Mouse (Mus musculus) forebrain, embryonic 13.5 days (tissue): ENCODE measurements around the gene Anapc15. TPM values are rescaled to one million over a fixed set of nuclear protein-coding genes. Genes with fewer than 3 reads are reported as not detected.

Experiments used
- ATAC-seq: fragments of 200-750 bp; cut with Nextera tagmentation; 2 replicates; pipeline ENCODE4 v1.8.0; 2017
- H3K27ac ChIP-seq: fragments of 300-500 bp; sonication (generic); 2 replicates; pipeline ENCODE4 v1.5.1; 2015; ENCODE audit warnings: inconsistent platforms, mild to moderate bottlenecking, moderate library complexity
- H3K27me3 ChIP-seq: fragments of 300-500 bp; sonication (generic); 2 replicates; pipeline ENCODE4 v1.6.1; 2015; ENCODE audit warnings: mild to moderate bottlenecking, inconsistent platforms
- H3K36me3 ChIP-seq: fragments of 300-500 bp; sonication (generic); 2 replicates; pipeline ENCODE4 v1.6.1; 2015; ENCODE audit warnings: mild to moderate bottlenecking, inconsistent platforms; ENCODE audit not compliant: poor library complexity, severe bottlenecking
- H3K4me1 ChIP-seq: fragments of 300-500 bp; sonication (generic); 2 replicates; pipeline ENCODE4 v1.6.1; 2015; ENCODE audit warnings: inconsistent platforms
- H3K4me2 ChIP-seq: fragments of 300-500 bp; sonication (generic); 2 replicates; pipeline ENCODE4 v1.6.1; 2015; ENCODE audit warnings: inconsistent platforms, mild to moderate bottlenecking, moderate library complexity
- H3K4me3 ChIP-seq: fragments of 300-500 bp; sonication (generic); 2 replicates; pipeline ENCODE4 v1.5.1; 2015; ENCODE audit warnings: mild to moderate bottlenecking, inconsistent platforms
- H3K9ac ChIP-seq: fragments of 300-500 bp; sonication (generic); 2 replicates; pipeline ENCODE4 v1.6.1; 2015; ENCODE audit warnings: mild to moderate bottlenecking, inconsistent platforms
- H3K9me3 ChIP-seq: fragments of 300-500 bp; sonication (generic); replicated peaks from 2 replicates; pipeline ENCODE4 v1.6.1; 2016; ENCODE audit warnings: inconsistent platforms
- WGBS: fragments of 180-500 bp; shearing (Covaris S2); methylation state at CpG from one replicate; pipeline ENCODE4 v1.1.7; 2015; 5-methylcytosine and 5-hydroxymethylcytosine counted together
- polyA plus RNA-seq: library from polyadenylated mRNA; unstranded; fragments of >200 nt; fragmentation: Nextera tagmentation; extraction: Ambion mirVana; gene quantifications from 2 replicates; pipeline ENCODE4 v1.2.1, GENCODE M21; 2015

Gene Anapc15
- polyA plus RNA-seq = 95.4 and 106 TPM in 2 replicates

DNA sequence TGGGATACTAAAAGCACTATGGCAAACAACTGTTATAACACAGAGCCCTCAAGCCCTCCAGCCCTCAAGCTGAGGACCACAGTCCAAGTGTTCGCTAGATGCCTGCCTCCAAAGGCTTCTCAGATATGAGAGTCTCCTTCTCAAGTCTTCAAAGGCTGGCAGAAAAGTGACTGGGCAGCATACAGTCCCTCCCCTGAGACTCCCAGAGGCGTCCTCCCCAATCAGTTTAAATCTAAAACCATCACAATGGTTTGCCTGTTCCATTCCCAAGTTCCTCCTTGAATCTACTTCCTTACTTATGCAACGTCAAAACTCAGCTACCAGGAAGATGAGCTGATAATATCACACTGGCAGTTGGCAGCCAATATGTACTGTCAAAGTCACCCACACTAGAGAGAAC lies at the start of gene Anapc15:
Anapc15 (plus strand) TSS at position 301 of the 400 bp plus-strand sequence.
- Histone ChIP-seq H3K36me3 (no peaks in the 10 kb centered on the region), H3K27ac (no peak within 1 kb of the TSS), H3K9me3 (no peaks in the 10 kb centered on the region), H3K4me3 (no peak within 1 kb of the TSS), H3K4me1 (no peaks in the 10 kb centered on the region), H3K4me2 (no peak within 1 kb of the TSS), H3K27me3 (no peaks in the 10 kb centered on the region), H3K9ac (no peak within 1 kb of the TSS)
- WGBS = 84% methylated on average over 3 of the region's 3 CpGs
- ATAC-seq = no peak

DNA sequence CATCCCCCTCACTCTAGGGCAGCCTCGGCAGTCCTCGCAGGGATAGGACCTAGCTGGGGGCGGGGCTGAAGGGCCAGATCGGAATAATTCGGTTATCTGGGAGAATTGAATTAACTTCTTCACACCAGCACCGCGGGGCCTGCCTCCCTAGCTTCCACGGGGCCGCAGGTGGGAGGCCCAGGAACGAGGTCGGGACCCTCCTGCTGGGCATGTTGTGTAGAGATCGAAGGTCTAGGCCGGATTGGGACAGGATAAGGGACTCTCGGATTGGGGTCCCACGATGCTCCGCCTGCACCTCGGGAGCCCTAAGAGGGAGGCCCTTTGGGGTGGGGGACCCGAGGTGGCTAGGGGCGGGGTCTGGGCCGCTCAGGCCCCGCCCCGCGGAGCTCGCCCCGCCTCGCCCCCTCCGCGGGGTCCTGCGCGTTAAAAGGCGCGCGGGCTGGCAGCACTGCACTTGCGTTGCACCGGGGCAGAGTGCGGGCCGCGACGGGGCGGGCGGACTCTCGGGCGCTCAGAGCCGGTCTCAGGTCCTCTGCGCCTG lies 45.6 kb upstream of the Anapc15 start, which contains the start of gene Phox2a:
Phox2a (plus strand) TSS at position 453 of the 541 bp plus-strand sequence.
- peak within 1 kb of the TSS; percentile 54 for H3K4me2 ChIP-seq
- H3K36me3 ChIP-seq = no peaks in the 10 kb centered on the region
- H3K4me3 ChIP-seq = peak within 1 kb of the TSS; percentile 30
- no peak within 1 kb of the TSS; the same call in 1 of the 2 replicates for H3K9ac ChIP-seq
- no peak within 1 kb of the TSS for H3K27ac ChIP-seq
- peaks cover 6% of the 10 kb centered on the region; the same call in 1 of the 2 replicates for H3K9me3 ChIP-seq
- no peak for ATAC-seq
- H3K27me3 ChIP-seq = peaks cover 73% of the 10 kb centered on the region
- WGBS = under 1% methylated on average over 25 of the region's 45 CpGs
- H3K4me1 ChIP-seq = peaks cover 30% of the 10 kb centered on the region

DNA sequence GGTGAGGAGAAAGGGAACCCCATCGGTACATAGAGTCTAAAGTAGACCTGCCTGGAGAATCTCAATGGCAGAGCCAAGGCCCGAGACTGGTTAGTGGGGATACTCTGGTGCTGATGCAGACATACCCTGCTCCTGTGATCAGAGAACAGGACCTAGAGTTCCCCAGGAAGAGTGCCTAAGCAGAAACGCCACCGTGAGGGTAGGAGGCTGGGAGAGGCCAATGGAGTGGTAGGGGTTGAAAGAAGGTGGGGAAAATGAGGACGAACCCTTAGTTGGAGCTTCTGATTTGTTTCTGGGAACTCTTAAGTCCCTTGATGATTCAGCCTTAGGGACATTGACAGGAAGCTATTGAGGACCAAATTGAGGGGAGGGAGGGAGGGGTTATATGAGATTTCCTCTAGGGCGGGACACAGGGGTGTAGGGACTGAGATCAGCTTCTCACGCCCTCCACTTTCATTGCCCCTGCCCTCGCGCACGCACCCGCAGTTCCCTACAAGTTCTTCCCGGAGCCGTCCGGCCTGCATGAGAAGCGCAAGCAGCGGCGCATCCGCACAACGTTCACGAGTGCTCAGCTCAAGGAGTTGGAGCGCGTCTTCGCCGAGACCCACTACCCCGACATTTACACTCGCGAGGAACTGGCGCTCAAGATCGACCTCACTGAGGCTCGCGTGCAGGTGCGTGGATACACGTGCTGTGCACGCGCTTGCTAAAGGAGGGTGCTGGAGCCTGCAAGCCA lies 43.1 kb upstream of the Anapc15 start:
- H3K9ac ChIP-seq = no peak overlapping the region
- peak overlapping the region; percentile 38 for H3K4me3 ChIP-seq
- no peak overlapping the region for H3K27ac ChIP-seq
- H3K9me3 ChIP-seq = no peaks in the 10 kb centered on the region
- 3% methylated on average over 35 of the region's 35 CpGs for WGBS
- peaks cover 30% of the 10 kb centered on the region for H3K4me1 ChIP-seq
- peaks cover 12% of the 10 kb centered on the region for H3K36me3 ChIP-seq
- ATAC-seq = no peak
- peaks cover 81% of the 10 kb centered on the region for H3K27me3 ChIP-seq
- peak overlapping the region; percentile 71 for H3K4me2 ChIP-seq

DNA sequence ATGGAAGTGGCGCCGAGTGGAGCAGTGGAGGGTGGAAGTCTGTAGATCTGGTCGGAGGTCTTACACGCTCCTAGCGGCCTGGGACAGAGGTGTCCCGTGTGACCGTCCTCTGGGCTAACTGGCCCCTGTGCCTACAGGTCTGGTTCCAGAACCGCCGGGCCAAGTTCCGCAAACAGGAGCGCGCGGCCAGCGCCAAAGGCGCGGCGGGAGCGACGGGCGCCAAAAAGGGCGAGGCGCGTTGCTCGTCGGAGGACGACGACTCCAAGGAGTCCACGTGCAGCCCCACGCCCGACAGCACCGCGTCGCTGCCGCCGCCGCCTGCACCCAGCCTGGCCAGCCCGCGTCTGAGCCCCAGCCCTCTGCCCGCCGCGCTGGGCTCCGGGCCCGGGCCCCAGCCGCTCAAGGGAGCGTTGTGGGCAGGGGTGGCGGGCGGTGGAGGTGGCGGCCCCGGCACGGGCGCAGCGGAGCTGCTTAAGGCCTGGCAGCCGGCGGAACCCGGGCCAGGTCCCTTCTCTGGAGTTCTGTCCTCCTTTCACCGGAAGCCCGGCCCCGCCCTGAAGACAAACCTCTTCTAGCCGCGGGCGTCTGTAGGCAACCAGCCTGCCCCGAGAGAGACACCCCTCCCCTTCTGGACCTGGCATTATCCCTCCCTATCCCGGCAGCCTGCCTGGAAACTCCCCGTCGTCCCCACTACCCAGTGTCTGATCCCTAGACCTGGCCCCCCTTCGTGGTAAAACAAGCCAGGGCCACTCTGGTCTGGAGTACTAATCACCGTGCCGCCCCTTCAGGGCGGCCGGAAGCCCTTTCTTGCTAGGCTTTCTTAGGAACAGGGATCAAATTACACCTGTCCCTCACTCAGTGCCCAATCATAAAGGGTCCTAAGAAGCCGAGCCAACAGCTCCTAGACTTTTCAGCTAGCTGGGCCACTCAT lies 41.7 kb upstream of the Anapc15 start:
- H3K4me1 ChIP-seq = peaks cover 30% of the 10 kb centered on the region
- under 1% methylated on average over 37 of the region's 71 CpGs for WGBS
- H3K27ac ChIP-seq = no peak overlapping the region; the same call in 1 of the 2 replicates
- peaks cover 26% of the 10 kb centered on the region for H3K36me3 ChIP-seq
- H3K4me2 ChIP-seq = peak overlapping the region; percentile 71
- ATAC-seq = peak; percentile 75
- peak overlapping the region; percentile 65 for H3K9ac ChIP-seq
- peaks cover 71% of the 10 kb centered on the region for H3K27me3 ChIP-seq
- peak overlapping the region; percentile 38 for H3K4me3 ChIP-seq
- no peaks in the 10 kb centered on the region for H3K9me3 ChIP-seq

DNA sequence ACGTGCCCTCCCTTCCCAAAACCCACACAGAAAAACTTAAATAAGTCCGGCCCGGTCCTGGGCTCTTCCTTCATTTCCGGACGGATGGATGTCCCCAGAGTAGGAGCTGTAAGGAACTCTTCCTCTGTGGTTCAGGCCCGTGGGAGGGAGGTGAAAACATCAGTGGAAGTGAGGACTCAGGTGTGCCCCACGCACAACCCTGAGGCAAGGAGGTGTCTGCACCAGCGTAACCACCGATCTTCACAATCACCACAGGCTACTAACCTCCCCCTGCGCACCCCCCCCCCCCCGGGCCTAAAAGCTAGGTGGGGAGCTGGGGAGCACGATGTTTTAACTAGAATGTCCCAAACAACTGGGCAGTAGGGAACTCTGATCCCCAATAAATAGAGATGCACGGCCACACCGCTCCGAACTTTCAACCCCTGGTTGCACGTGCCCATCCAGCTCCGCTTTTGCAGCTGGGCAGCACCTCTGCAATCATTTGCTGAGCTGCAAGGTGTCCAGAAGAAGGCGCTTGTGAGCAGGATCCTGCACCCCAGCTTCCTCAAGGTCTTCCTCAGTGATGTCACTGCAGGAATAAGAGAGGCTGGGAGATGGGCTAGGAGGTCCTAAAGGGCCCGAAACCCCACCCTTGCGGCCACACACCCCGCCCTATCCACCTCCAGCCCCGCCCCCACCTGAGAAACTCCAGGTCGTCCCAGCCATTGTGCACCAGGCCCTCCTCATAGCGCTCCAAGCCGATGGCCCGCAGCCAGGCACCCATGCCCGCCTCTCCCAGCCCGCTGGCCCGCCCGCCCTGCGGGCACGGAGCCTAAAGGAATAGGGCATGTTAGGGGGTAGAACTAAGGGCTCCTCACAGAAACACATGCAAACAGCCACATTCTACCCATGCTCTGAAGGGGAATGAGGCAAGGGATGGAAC lies 40.4 kb upstream of the Anapc15 start:
- Histone ChIP-seq H3K4me3 (no peak overlapping the region), H3K4me1 (peaks cover 26% of the 10 kb centered on the region), H3K9me3 (no peaks in the 10 kb centered on the region), H3K4me2 (no peak overlapping the region), H3K27me3 (peaks cover 58% of the 10 kb centered on the region), H3K36me3 (peaks cover 38% of the 10 kb centered on the region), H3K27ac (no peak overlapping the region), H3K9ac (no peak overlapping the region)
- 0 out of 2 replicates have a peak, but pooled peaks have one; percentile 3 for ATAC-seq
- 22% methylated on average over 32 of the region's 32 CpGs for WGBS

DNA sequence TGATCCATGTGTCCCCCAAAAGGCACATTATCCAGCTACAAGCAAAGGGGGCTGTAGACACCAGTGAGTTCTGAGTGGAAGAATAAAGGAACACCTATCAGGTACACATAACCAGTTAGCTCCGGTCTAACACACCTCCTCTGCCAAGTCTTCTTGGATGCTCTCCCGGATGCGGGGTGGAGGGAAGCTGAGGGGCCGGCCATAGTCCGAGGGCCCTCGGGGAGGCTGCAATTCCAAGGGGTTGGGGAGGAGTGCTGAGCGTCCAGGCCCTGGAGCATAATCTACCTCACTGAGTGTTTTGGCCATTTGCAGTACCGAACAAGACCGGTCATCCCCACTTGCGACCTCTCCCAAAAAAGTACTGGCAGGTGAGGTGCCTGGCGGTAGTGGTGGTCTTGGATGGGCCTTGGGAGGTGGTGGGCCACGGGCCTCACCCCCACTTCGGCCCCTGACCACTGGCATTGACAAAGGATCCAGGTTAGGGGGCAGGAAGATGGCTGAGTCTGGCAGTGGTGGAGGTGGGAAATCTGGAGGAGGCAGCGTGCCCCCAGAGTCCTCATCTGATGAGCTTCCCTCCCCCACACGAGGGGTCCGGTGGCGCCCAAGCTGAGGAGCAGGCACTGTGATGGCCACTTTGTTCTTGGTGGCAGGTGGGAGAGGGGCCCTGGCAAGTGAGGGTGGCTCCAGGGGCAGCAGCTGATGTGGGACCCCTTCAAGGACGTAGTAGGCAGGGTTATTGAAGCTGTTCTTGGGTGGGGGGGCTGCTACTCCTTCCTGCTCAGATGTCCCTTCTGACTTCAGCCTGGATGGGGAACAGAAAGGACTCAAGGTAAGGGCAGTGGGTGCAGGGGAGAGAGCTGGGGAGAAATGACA lies 39.5 kb upstream of the Anapc15 start:
- no peak for ATAC-seq
- H3K4me3 ChIP-seq = no peak overlapping the region
- no peak overlapping the region for H3K4me2 ChIP-seq
- 81% methylated on average over 18 of the region's 18 CpGs for WGBS
- H3K36me3 ChIP-seq = peaks cover 47% of the 10 kb centered on the region
- H3K4me1 ChIP-seq = peaks cover 22% of the 10 kb centered on the region
- H3K27me3 ChIP-seq = peaks cover 49% of the 10 kb centered on the region
- no peaks in the 10 kb centered on the region for H3K9me3 ChIP-seq
- no peak overlapping the region for H3K9ac ChIP-seq
- no peak overlapping the region for H3K27ac ChIP-seq

DNA sequence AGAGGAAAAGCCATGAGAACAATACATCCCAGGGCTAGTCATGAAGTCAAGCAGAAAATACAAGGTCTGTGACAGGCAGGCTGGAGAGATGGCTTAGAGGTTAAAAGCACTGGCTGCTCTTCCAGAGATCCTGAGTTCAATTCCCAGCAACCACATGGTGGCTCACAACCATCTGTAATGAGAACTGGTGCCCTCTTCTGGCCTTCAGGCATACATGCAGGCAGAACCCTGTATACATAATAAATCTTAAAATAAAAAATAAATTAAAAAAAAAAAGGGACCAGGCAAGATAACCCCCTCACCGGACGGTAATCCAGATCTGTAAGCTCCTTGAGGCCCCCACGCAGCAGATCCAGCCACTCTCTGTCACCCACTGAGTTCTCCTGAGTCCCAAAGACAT lies 33.1 kb upstream of the Anapc15 start:
- no peak for ATAC-seq
- peaks cover 21% of the 10 kb centered on the region for H3K4me1 ChIP-seq
- no peak overlapping the region for H3K4me3 ChIP-seq
- H3K27me3 ChIP-seq = no peaks in the 10 kb centered on the region
- no peak overlapping the region for H3K4me2 ChIP-seq
- H3K36me3 ChIP-seq = peaks cover 80% of the 10 kb centered on the region
- H3K27ac ChIP-seq = no peak overlapping the region
- 93% methylated on average over 3 of the region's 3 CpGs for WGBS
- no peak overlapping the region for H3K9ac ChIP-seq
- no peaks in the 10 kb centered on the region for H3K9me3 ChIP-seq

DNA sequence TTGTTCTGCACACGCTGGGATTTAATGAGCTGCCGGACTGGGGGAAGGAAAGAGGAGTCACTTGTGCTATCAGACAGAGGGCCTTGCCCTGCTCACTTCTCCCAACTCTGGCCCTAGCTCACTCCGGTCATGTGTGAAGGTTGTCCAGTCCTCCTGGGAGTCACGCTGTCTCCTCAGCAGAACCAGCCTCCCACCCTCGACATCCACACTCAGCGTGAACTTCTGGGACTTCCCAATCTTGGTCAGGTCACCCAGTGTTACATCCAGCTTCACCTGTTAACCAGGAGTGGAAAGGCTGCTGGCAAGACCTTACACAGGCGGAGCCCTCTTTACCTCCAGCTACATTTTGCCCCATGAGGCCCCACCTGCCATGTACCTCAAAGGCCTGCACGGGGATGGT lies 32.1 kb upstream of the Anapc15 start:
- no peak for ATAC-seq

DNA sequence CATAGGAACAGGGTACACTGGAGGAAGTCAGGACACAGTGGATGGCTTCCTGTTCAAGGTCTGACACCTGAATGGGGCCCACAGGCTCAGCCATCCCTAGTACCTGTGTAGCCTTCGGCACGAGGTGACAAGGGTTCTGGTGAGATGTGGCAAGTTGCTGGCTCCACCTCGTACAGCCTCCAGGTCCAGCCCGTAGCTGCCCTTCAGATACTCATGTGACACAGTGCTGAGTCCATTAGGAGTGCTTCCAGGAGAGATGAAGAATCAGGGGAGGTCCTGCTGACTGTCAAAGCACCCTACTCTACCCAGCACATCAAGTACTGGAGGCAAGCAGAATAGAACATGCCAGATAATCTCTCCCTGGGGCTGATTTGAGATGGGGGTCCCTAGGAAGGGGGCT lies 31.1 kb upstream of the Anapc15 start:
- Histone ChIP-seq H3K4me2 (no peak overlapping the region), H3K4me3 (no peak overlapping the region), H3K27me3 (0 out of 2 replicates have a peak, but pooled peaks cover 2% of the 10 kb centered on the region), H3K4me1 (peaks cover 41% of the 10 kb centered on the region), H3K9ac (no peak overlapping the region), H3K9me3 (no peaks in the 10 kb centered on the region), H3K27ac (no peak overlapping the region), H3K36me3 (peaks cover 60% of the 10 kb centered on the region)
- 90% methylated on average over 4 of the region's 4 CpGs for WGBS
- no peak for ATAC-seq

More for the DNA sequence above, 32.1 kb upstream of the Anapc15 start:
- Histone ChIP-seq H3K27ac (no peak overlapping the region), H3K4me3 (no peak overlapping the region), H3K4me2 (no peak overlapping the region), H3K4me1 (peaks cover 31% of the 10 kb centered on the region), H3K27me3 (no peaks in the 10 kb centered on the region), H3K9ac (no peak overlapping the region), H3K36me3 (peaks cover 69% of the 10 kb centered on the region), H3K9me3 (no peaks in the 10 kb centered on the region)
- 93% methylated on average over 8 of the region's 8 CpGs for WGBS

DNA sequence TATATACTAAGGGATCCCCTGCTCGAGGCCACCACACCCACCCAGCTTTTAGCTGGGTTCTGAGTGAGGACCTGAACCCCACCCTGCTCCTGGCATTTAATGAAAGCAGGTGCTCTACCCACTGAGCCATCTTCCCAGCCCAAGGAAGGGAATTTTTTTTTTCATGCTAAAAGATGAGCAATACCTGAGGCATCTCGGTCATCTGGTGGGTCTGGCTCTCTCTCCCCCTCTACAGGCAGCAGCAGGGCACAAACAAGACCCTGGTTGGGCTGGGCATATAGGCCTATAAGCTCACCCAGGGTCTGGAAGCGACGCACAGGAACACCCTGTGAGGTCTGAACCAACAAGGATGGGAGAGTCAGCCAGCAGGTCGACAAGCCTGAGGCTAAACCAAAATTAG lies 30.2 kb upstream of the Anapc15 start:
- H3K4me1 ChIP-seq = peaks cover 46% of the 10 kb centered on the region
- WGBS = 65% methylated on average over 5 of the region's 5 CpGs
- H3K27me3 ChIP-seq = 0 out of 2 replicates have a peak, but pooled peaks cover 2% of the 10 kb centered on the region
- ATAC-seq = no peak
- H3K9ac ChIP-seq = no peak overlapping the region
- peaks cover 50% of the 10 kb centered on the region for H3K36me3 ChIP-seq
- no peak overlapping the region for H3K4me2 ChIP-seq
- no peak overlapping the region for H3K4me3 ChIP-seq
- H3K27ac ChIP-seq = peak overlapping the region; percentile 57; the same call in 1 of the 2 replicates
- H3K9me3 ChIP-seq = no peaks in the 10 kb centered on the region
